Mouse (Mus musculus) olfactory bulb, adult 2 months (tissue): ENCODE measurements around the gene Siglec1.

Experiments
- CTCF ChIP-seq: fragments of 200-500 bp; IDR thresholded peaks from 2 replicates; pipeline ENCODE4 v1.5.1; 2012; ENCODE audit warnings: low read depth, mild to moderate bottlenecking, low read length, moderate library complexity; ENCODE audit not compliant: insufficient read depth
- POLR2A ChIP-seq: fragments of 200-500 bp; IDR thresholded peaks from 2 replicates; pipeline ENCODE4 v1.6.1; 2012; ENCODE audit warnings: mild to moderate bottlenecking, low read depth, low read length, moderate library complexity; ENCODE audit not compliant: insufficient read depth

- no peak for TF ChIP-seq POLR2A
- TF ChIP-seq CTCF, result no peak
These were observed 4.3 kb upstream of the Siglec1 start for GRCm38 (mm10) chr2:131090852-131091251.
